Comparison of ENCODE assay signal across 24 mouse cellular contexts in genomic region chr2:170257671-170258235, GRCm38 (mm10).
DNase-seq lines count a peak whose midpoint lies in the region; ATAC-seq and TF ChIP-seq lines count a peak whose summit lies in the region.
"Had no signal": no experiment of that assay in that cellular context is flagged by ENCODE, and none has a peak within 500 bp of the region (broad histone marks: within the 10 kb centered on the region; RNA-seq: fewer than 3 reads in every experiment).

No protein-coding gene starts in this region.

- no peak for DNase-seq in heart, adult 2 months
- DNase-seq in CH12.LX (ENCODE audit: extremely low read depth) (peak; percentile 29), R1 (ENCODE audit: low read depth, low spot score) (peak; percentile 80)
- DNase-seq in kidney, postnatal 25 days = no peak
- DNase-seq in thymus, postnatal 14 days = no peak
- DNase-seq in heart, postnatal 25 days (ENCODE audit: low spot score) = no peak
- DNase-seq: adrenal gland, postnatal 25 days; cerebellum, adult 18-20 months; cerebellum, postnatal 14 days; kidney, adult 11 months; layer of hippocampus, adult 9-11 months; thymus, postnatal 25 days had no signal

- 0 out of 2 replicates have a peak overlapping the region, but pooled peaks have one; percentile 5 for H3K27ac ChIP-seq in heart, embryonic 16.5 days (ENCODE audit: low read length)
- H3K27ac ChIP-seq in heart, adult 2 months = no peak overlapping the region
- no peak overlapping the region for H3K27ac ChIP-seq in CH12.LX (ENCODE audit: insufficient read depth, low read depth)
- H3K27ac ChIP-seq: gastrocnemius, adult 2 months; hindbrain, embryonic 10.5 days; hindbrain, embryonic 15.5 days; limb, embryonic 12.5 days; midbrain, embryonic 13.5 days had no signal

- no peak overlapping the region for H3K4me2 ChIP-seq in heart, embryonic 16.5 days (ENCODE audit: low read depth, low read length)
- no peak overlapping the region for H3K4me2 ChIP-seq in CH12.LX (ENCODE audit: insufficient read depth, low read depth, poor library complexity, severe bottlenecking)
- H3K4me2 ChIP-seq: heart, embryonic 12.5 days; hindbrain, embryonic 15.5 days; limb, embryonic 12.5 days; midbrain, embryonic 13.5 days had no signal

- no peak for TF ChIP-seq POLR2A in heart, adult 2 months (IDR thresholded peaks at IDR 0.05; ENCODE audit: insufficient read depth, low read depth, low read length)
- TF ChIP-seq POLR2A in CH12.LX (IDR thresholded peaks at IDR 0.05; ENCODE audit: low read depth, low read length) = no peak

- no peaks in the 10 kb centered on the region for H3K79me2 ChIP-seq in heart, adult 2 months (replicated peaks; ENCODE audit: control insufficient read depth, insufficient read depth, low read length)
- no peaks in the 10 kb centered on the region for H3K79me2 ChIP-seq in CH12.LX (replicated peaks; ENCODE audit: control insufficient read depth, extremely low read depth, insufficient read depth, poor library complexity, severe bottlenecking)

- no peak overlapping the region for H3K9ac ChIP-seq in heart, embryonic 16.5 days (ENCODE audit: low read length)
- H3K9ac ChIP-seq in heart, adult 2 months (ENCODE audit: low read depth, low read length) = no peak overlapping the region
- no peak overlapping the region for H3K9ac ChIP-seq in CH12.LX (ENCODE audit: insufficient read depth, low read depth)
- H3K9ac ChIP-seq: heart, embryonic 12.5 days; hindbrain, embryonic 15.5 days; kidney, embryonic 15.5 days; limb, embryonic 12.5 days; midbrain, embryonic 13.5 days had no signal

- no peak for ATAC-seq in heart, embryonic 16.5 days (replicated peaks; ENCODE audit: extremely low read depth, insufficient read depth, low FRiP score)
- ATAC-seq: forebrain, embryonic 16.5 days; inflammation-experienced regulatory T-cells, adult 6 months; midbrain, embryonic 13.5 days had no signal

- 87% methylated on average over 5 of the region's 5 CpGs for whole genome bisulfite sequencing in heart, embryonic 16.5 days
- 81% methylated on average over 5 of the region's 5 CpGs for WGBS in heart, adult 2 months

- dilution Hi-C loops in CH12.LX (cut with MboI; ENCODE audit: extremely low pct_ligation_motif_present, extremely low pct_unique_long_range_greater_than_20kb, low sequenced_read_pairs) = no loop called here

- TF ChIP-seq CTCF in heart, adult 2 months (IDR thresholded peaks at IDR 0.05) = no peak
- TF ChIP-seq CTCF in CH12.LX (conservative IDR thresholded peaks at IDR 0.05 in 1 of 2, IDR thresholded peaks at IDR 0.05 in 1 of 2; ENCODE audit: low read depth in 2 of 2, low read length in 2 of 2) = no peak

- intact Hi-C loops in heart, adult 2 months (cut with DNase I) = no loop called here
- intact Hi-C loops in heart, postnatal 25 days (cut with DNase I) = no loop called here

- TF ChIP-seq RAD21 in CH12.LX (IDR thresholded peaks at IDR 0.05; ENCODE audit: low read depth, low read length) = no peak

- H3K9me3 ChIP-seq in heart, embryonic 16.5 days (replicated peaks; ENCODE audit: control insufficient read depth, low read length) = no peaks in the 10 kb centered on the region
- peaks cover 10% of the 10 kb centered on the region for H3K9me3 ChIP-seq in CH12.LX (replicated peaks; ENCODE audit: low read length)
- H3K9me3 ChIP-seq: hindbrain, embryonic 15.5 days; kidney, embryonic 15.5 days; limb, embryonic 12.5 days; midbrain, embryonic 13.5 days had no signal

- in situ Hi-C loops in CH12.LX (cut with MboI; ENCODE audit: low pct_ligation_motif_present, low pct_unique_long_range_greater_than_20kb, low sequenced_read_pairs) = loop anchor here (25.0 kb wide), 1 partner anchor 255 kb away; no protein-coding TSS in a partner anchor

- no peak overlapping the region for H3K4me3 ChIP-seq in heart, embryonic 16.5 days (ENCODE audit: low read length)
- H3K4me3 ChIP-seq in heart, adult 2 months = no peak overlapping the region
- no peak overlapping the region for H3K4me3 ChIP-seq in CH12.LX (replicated peaks in 1 of 3; ENCODE audit: low read depth in 2 of 3, low read length in 2 of 3, poor library complexity in 1 of 3)
- H3K4me3 ChIP-seq: erythroblast, embryonic 14.5 days; gastrocnemius, adult 2 months; heart, embryonic 12.5 days; hindbrain, embryonic 10.5 days; hindbrain, embryonic 15.5 days; kidney, embryonic 15.5 days; limb, embryonic 12.5 days; megakaryocyte, embryonic 14.5 days; midbrain, embryonic 13.5 days had no signal

- H3K36me3 ChIP-seq in heart, embryonic 16.5 days (ENCODE audit: control insufficient read depth, insufficient read depth) = no peaks in the 10 kb centered on the region
- H3K36me3 ChIP-seq in heart, adult 2 months (ENCODE audit: control insufficient read depth, insufficient read depth, low read length) = no peaks in the 10 kb centered on the region
- peaks cover 0 to 3% of the 10 kb centered on the region in 2 experiments for H3K36me3 ChIP-seq in CH12.LX (replicated peaks in 1 of 2; ENCODE audit: control insufficient read depth in 1 of 2, insufficient read depth in 1 of 2, low read length in 1 of 2)
- H3K36me3 ChIP-seq: heart, embryonic 12.5 days; hindbrain, embryonic 10.5 days; hindbrain, embryonic 15.5 days; kidney, embryonic 15.5 days; limb, embryonic 12.5 days; midbrain, embryonic 13.5 days had no signal

- TF ChIP-seq EP300 in heart, adult 2 months (IDR thresholded peaks at IDR 0.05; ENCODE audit: insufficient read depth, low read depth, low read length) = no peak
- TF ChIP-seq EP300 in CH12.LX (IDR thresholded peaks at IDR 0.05; ENCODE audit: low read length) = no peak

- H3K27me3 ChIP-seq in heart, embryonic 16.5 days (ENCODE audit: control insufficient read depth, insufficient read depth, low read length) = no peaks in the 10 kb centered on the region
- H3K27me3 ChIP-seq in heart, adult 2 months (ENCODE audit: control insufficient read depth, insufficient read depth, low read length) = no peaks in the 10 kb centered on the region
- no peaks in the 10 kb centered on the region for H3K27me3 ChIP-seq in CH12.LX (replicated peaks)
- H3K27me3 ChIP-seq: heart, embryonic 12.5 days; hindbrain, embryonic 15.5 days; kidney, embryonic 15.5 days; limb, embryonic 12.5 days; megakaryocyte, embryonic 14.5 days; midbrain, embryonic 13.5 days had no signal

- H3K4me1 ChIP-seq in heart, embryonic 16.5 days (ENCODE audit: control insufficient read depth, insufficient read depth, low read length) = 0 out of 2 replicates have a peak, but pooled peaks cover 2% of the 10 kb centered on the region
- no peaks in the 10 kb centered on the region for H3K4me1 ChIP-seq in heart, adult 2 months (ENCODE audit: control insufficient read depth, insufficient read depth, low read length)
- H3K4me1 ChIP-seq in CH12.LX (ENCODE audit: control insufficient read depth in 1 of 2, insufficient read depth in 2 of 2) = peaks cover 24 to 36% of the 10 kb centered on the region in 2 experiments
- H3K4me1 ChIP-seq: hindbrain, embryonic 15.5 days; limb, embryonic 12.5 days; midbrain, embryonic 13.5 days had no signal

TF ChIP-seq in CH12.LX, 34 proteins besides CTCF, POLR2A, EP300 and RAD21:
- TF ChIP-seq HCFC1 (IDR thresholded peaks at IDR 0.05; ENCODE audit: low read depth, low read length) (no peak), NRF1 (IDR thresholded peaks at IDR 0.05; ENCODE audit: low read depth, low read length) (no peak), E2F4 (IDR thresholded peaks at IDR 0.05; ENCODE audit: insufficient replicate concordance, low read depth, low read length) (no peak)

Comparison
In these comparisons a context has a peak if more than half of its experiments do, and no peak if none do; other contexts are left out.
1. DNase-seq: peak in CH12.LX (single experiment) and R1 (single experiment); none in heart, adult 2 months (0 of 2), kidney, postnatal 25 days (0 of 2), thymus, postnatal 14 days (single experiment) and heart, postnatal 25 days (single experiment).